Mouse (Mus musculus) small intestine, adult 2 months (tissue): ENCODE measurements around the gene Rapgef4.

Source experiments
- CTCF ChIP-seq: fragments of 200-500 bp; IDR thresholded peaks from 2 replicates; pipeline ENCODE4 v1.5.1; 2012; ENCODE audit warnings: low read depth, mild to moderate bottlenecking, control low read depth, inconsistent platforms, low read length, moderate library complexity, mixed read lengths; ENCODE audit not compliant: insufficient replicate concordance, insufficient read length; ENCODE audit errors: extremely low read depth
- POLR2A ChIP-seq: fragments of 200-500 bp; IDR thresholded peaks from 2 replicates; pipeline ENCODE4 v1.6.1; 2012; ENCODE audit warnings: low read depth, mild to moderate bottlenecking, control low read depth, inconsistent platforms, low read length, moderate library complexity

- TF ChIP-seq POLR2A (no peak), CTCF (no peak)
Observed at GRCm38 (mm10) chr2:71981896-71982295, 856 bp downstream of the Rapgef4 start.
